Mouse (Mus musculus): ENCODE measurements around the gene Sbsn. TPM values are rescaled to one million over a fixed set of nuclear protein-coding genes. Genes with fewer than 3 reads are reported as not detected.

Sbsn gene
- total RNA-seq, 2 experiments from 2014 or later = 3.7 to 4.1 TPM

DNA sequence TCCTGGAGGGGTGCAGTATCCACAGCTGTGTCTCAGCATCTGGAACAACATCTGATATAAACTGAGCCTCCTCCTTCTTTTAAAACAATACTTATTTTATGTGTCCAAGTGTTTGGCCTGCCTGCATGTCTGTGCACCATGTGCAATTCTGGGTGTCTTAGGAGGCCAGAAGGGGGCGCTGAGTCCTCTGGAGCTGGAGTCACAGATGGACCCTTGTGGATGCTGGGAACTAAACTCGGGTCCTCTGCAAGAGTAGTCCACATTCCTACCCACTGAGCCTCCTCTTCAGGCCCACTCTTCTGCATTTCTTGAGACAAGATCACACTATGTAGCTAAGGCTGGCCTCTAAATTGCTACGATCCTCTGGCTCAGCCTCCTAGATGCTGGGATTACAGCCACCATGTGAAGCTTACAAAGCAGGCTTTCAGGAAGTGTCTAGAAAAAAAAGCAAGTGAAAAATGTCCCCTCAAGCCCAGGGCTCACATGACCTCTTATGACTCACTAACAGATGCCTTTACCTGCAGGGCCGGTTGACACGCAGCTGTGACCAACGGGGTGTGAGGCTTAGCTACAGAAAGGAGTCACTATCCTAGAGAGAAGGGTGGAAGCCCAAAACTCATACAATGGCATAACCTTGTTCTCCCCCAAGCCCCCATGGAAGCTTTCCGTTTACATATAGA is 3.6 kb upstream of the Sbsn start:
- intact Hi-C loops (cut with DNase I; ENCODE audit: low total_unique reads) = no loop called here
- no peak for DNase-seq

DNA sequence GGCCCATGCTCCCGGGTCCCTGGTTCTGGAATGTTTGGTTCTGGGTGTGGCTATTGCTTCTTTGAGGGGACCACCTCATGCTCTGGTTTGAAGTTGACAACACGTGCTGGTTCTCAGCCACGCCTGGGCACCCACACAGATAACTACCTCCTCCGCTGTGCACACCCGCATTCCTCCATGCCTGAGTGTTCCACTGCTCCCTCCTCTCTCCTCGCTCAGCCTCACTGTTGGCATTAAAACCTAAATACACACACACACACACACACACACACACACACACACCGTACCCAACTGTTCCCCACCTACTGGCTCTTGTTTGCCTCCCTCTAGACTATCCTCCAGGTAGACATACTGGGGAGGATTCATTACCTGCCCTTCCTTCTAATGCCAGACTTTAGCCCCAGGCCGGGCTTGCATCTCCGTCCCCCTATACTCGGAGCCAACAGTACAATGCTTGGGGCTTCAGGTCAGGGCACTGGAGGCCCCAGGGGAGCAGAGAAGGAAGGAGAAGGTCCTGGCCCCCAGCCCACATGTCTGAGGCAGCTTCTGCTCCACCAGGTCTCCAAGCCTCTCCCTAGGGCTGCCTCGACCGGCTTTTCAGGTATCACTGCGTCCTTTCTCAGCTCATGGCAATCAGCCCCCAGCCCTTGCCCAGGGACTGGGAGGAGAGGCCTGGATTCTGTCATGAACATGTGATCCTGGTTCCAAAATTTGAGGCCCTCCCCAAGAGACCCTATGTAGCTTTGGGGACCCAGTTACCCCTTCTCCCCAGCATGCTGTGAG is 1.3 kb upstream of the Sbsn start:
- DNase-seq = no peak
- intact Hi-C loops (cut with DNase I; ENCODE audit: low total_unique reads) = no loop called here

DNA sequence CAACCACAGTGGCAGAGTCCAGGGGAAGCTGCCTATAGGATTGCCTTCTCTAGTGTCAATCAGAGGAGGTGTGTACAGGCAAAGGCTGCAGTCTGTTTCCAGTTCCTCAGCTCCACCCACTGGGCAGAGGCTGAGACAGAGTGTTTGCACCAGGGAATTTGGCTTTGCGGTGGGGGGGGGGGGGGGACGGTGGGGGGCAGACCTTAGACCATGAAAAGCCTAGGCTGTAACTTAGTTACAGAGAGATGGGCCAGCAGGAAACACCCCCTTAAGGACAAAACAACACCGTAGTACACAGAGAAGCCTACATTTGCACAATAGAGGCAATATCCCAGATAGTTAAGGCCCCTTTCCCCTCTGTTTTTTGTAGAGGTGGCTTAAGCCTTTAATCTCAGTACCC is 5.7 kb downstream of the Sbsn start:
- no peak for DNase-seq
- intact Hi-C loops (cut with DNase I; ENCODE audit: low total_unique reads) = no loop called here

GRCm38 (mm10) chr7:30758853-30759252 is 7.6 kb downstream of the Sbsn start:
- peak; percentile 32 for DNase-seq
- intact Hi-C loops (cut with DNase I; ENCODE audit: low total_unique reads) = no loop called here

DNA sequence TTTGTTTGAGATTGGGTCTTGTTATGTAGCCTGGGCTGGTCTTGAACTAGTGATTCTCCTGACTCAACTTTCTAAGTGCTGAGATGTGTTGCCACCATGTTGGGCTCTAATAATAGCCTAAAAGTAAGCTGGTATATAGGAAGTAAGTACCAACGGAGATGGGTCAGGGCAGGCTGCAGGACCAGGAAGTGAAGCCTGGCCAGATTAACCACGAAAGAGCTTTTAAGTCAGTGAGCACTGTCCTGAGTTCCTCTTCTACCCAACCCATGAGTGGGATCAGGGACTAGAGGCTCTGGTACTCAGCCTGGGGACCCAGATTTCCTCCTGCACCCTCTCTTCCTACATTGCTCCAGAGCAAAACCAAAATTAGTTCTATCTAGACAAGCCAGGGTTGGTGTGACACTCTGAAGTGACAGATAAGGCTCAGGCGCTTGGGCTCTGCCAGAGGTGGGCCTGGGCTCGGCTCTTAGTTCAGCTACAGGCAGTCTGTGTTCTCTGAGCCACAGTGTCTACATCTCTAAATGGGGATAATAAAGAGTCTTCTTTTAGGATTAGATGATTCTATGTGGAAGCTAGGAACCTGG is 10.6 kb downstream of the Sbsn start:
- no peak for DNase-seq
- intact Hi-C loops (cut with DNase I; ENCODE audit: low total_unique reads) = no loop called here

DNA sequence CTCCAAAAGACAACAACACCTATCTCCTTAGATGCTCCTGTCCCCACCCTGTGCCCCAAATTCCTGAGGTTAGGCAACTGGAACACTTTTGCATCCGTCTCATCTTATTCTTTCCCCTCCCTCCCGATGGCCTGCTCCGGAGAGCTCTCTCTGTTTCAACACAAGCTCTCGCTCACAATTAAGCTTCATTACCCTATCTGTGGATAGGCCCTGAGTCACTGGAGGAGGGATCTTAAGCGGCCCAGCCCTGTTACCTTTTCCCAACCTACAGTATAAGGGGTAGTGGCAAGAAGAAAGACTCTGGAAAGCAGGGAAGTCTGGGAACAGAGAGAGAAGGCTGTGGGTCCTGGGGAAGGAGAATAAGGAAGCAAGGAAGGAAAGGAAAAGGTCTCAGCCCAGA is 12.2 kb downstream of the Sbsn start, which contains the start of gene Dmkn:
Dmkn (plus strand) TSS at position 301 of the 400 bp plus-strand sequence.
- intact Hi-C loops (cut with DNase I; ENCODE audit: low total_unique reads) = no loop called here
- no peak for DNase-seq

GRCm38 (mm10) chr7:30765173-30765572 is 13.9 kb downstream of the Sbsn start:
- intact Hi-C loops (cut with DNase I; ENCODE audit: low total_unique reads) = no loop called here

GRCm38 (mm10) chr7:30766408-30766807 is 15.1 kb downstream of the Sbsn start:
- intact Hi-C loops (cut with DNase I; ENCODE audit: low total_unique reads) = no loop called here
- no peak for DNase-seq

More at GRCm38 (mm10) chr7:30765173-30765572, 13.9 kb downstream of the Sbsn start:
- no peak for DNase-seq

DNA sequence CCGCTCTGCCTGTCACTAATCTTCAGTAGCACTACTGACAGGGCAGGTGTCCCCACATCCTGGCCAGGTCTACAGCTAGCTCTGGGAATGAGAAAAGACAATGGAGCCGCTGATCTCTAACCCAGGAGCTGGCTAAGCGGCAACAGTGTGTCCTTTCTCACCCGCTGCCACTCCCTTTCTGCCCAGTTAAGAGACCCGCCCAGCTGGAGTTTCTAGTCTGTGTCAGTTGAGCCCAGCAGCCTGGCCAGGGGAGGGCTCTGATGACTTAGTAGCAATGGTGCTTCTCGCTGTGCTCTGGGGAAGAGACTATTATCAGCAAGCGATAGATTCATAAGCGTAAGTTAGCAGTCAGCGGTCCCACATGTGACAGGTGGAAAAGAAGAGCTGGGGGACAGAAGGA is 18.0 kb downstream of the Sbsn start:
- intact Hi-C loops (cut with DNase I; ENCODE audit: low total_unique reads) = no loop called here
- DNase-seq = no peak

GRCm38 (mm10) chr7:30776104-30776503 is 24.8 kb downstream of the Sbsn start:
- no peak for DNase-seq
- intact Hi-C loops (cut with DNase I; ENCODE audit: low total_unique reads) = no loop called here

- intact Hi-C loops (cut with DNase I; ENCODE audit: low total_unique reads) = no loop called here
Measured at GRCm38 (mm10) chr7:30777081-30777579, 25.9 kb downstream of the Sbsn start.

DNA sequence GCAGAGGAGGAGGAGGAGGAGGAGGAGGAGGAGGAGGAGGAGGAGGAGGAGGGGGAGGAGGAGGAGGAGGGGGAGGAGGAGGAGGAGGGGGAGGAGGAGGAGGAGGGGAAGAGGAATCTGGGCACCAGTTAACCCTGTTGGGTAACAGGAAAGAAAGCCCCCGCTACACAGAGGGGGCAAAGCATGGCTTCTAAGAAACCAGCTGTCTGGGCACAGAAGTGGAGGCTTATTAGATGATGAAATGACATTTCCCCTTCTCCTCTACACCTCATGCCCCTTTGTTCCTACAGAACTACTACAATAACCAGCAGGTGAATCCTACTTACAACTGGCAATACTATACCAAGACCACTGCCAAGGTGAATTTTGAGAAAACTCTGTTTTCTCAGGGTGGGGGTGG is 26.6 kb downstream of the Sbsn start:
- intact Hi-C loops (cut with DNase I; ENCODE audit: low total_unique reads) = no loop called here
- DNase-seq = no peak

More at GRCm38 (mm10) chr7:30777081-30777579, 25.9 kb downstream of the Sbsn start:
- no peak for DNase-seq

- intact Hi-C loops (cut with DNase I; ENCODE audit: low total_unique reads) = no loop called here
- no peak for DNase-seq
Measured at GRCm38 (mm10) chr7:30781792-30782191, 30.5 kb downstream of the Sbsn start.

DNA sequence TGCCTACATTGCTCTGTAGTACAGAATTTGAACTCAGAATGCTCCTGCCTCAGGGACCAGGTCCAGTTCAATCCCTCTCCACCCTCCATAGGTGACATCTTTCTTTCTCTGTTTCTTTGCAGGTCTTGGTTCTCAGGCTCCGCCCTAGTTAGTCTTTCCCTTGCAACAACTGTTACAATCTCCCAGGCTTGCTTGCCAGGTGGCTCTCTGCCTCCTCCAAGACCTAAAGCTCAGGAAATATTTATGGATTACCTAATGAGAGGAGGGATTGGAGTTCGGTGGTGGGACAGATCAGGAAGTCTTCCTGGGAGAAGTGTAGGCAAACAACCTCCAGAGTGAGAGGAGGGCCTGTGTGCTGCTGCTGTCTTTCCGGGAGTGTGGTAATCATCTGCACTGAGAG is 31.4 kb downstream of the Sbsn start:
- no peak for DNase-seq
- intact Hi-C loops (cut with DNase I; ENCODE audit: low total_unique reads) = no loop called here

GRCm38 (mm10) chr7:30785154-30785553 is 33.9 kb downstream of the Sbsn start:
- no peak for DNase-seq
- intact Hi-C loops (cut with DNase I; ENCODE audit: low total_unique reads) = no loop called here

DNA sequence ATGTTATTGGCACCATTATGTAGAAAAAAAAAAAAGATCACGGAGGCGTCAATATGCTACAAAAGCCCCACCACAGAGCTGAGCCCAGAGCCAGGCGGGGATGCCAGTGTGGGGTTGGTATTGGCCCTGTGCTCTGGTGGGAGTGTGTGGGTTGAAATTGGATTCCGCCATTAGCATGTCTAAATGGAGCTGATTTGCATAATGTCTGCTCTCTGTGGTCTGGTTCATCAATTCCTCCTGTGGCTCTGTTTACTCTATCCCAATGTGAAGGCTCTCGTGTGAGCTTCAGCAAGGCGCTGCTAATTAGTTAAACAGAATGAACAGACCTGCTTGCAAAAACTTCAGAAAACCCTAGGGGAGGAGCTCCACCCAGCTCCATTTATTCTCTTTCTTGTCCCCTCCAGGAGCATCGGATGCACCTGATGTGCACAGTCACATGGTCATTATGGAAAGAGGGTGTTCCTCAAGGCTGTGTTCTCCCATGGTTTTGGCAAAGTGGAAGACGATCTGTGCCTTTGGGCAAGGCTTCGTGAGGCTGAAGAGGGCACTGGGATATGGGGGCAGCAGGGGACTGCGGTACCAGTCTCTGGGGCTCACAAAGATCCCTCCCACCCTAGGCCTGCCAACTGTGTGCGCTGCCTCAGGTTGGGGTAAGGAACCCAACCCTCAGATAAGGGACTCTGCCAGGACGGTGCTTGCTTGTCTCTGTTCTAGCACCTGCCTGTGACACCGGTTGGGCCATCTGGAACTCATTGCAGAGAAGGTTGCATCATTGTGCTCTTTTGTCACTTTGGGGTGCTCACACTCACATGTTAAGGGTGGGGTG is 34.7 kb downstream of the Sbsn start:
- DNase-seq = no peak
- intact Hi-C loops (cut with DNase I; ENCODE audit: low total_unique reads) = no loop called here

- DNase-seq = no peak
- intact Hi-C loops (cut with DNase I; ENCODE audit: low total_unique reads) = no loop called here
Measured at GRCm38 (mm10) chr7:30787377-30788022, 36.2 kb downstream of the Sbsn start, which contains the start of gene Krtdap. Krtdap (plus strand) TSS chr7:30787896.

DNA sequence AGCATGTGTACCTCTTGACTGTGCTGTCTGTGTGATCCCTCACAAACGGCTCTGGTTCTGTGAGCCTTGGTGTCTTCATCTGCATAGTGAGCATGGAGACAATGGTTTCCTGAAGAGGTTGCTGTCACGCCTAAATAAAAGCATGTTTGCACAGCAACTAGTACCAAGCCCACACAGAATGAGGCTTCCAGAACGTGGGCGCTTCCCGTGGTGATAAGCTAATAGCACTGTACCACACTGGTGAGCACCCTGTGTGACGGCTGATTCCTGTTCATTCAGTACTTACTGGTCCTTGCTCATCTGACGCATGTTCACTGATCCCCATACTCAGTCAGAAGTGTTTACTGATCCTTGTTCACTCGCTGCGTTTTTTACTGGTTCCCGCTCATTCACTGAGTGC is 38.9 kb downstream of the Sbsn start:
- intact Hi-C loops (cut with DNase I; ENCODE audit: low total_unique reads) = no loop called here
- no peak for DNase-seq

DNA sequence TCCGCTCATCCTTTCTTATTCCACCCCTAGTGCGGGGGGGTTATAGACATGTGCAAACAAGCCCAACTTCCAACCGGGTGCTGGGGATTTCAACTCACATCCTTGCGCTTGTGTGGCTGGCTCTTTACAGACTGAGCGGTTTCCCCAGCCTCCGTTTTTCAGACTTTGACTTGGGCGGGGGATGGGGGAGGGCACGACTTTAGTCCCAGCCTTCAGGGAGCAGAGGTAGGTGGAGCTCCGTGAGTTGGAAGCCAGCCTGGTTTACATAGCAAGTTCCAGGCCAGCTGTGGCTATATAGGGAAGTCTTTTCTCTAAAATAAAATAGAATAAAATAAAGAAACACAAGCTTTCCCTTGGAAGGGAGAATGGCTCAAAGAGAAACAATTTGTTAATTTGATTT is 40.6 kb downstream of the Sbsn start:
- intact Hi-C loops (cut with DNase I; ENCODE audit: low total_unique reads) = no loop called here
- no peak for DNase-seq

Measured in gastrocnemius, postnatal 14 days (tissue).